Mouse (Mus musculus) sigmoid colon, adult 10 weeks (tissue): ENCODE data around the gene Tchh. TPM values are rescaled to one million over a fixed set of nuclear protein-coding genes. Genes with fewer than 3 reads are reported as not detected.

Experiments
- polyA plus RNA-seq: library from polyadenylated mRNA; stranded (reverse); fragments of 350-450 nt; fragmentation: Illumina TruSeq; extraction: RNeasy Lipid Tissue Mini Kit (QIAGEN cat#74804); gene quantifications from one replicate; pipeline ENCODE4 v1.2.3, GENCODE M21; 2014; ENCODE audit warnings: low read depth, low replicate concordance

Gene Tchh
- 0.63 TPM for polyA plus RNA-seq

GRCm38 (mm10) chr3:93442030-93442429 lies at the start of gene Tchh:
Gene Tchh (plus strand): TSS chr3:93442330.

GRCm38 (mm10) chr3:93393366-93393765 lies 48.8 kb upstream of the Tchh start, which contains the start of gene Rptn:
Gene Rptn (plus strand): TSS chr3:93393699.

GRCm38 (mm10) chr3:93468561-93468960 lies 26.4 kb downstream of the Tchh start, which contains the start of gene Tchhl1:
Gene Tchhl1 (plus strand): TSS chr3:93468754.

Other genes starting within 250 kb of the Tchh start
- gene Flg2, start 245.1 kb upstream of the Tchh start, polyA plus RNA-seq = not detected
- not detected for gene Flg, start 168.8 kb upstream of the Tchh start, polyA plus RNA-seq
- gene Hrnr, start 122.6 kb upstream of the Tchh start, polyA plus RNA-seq = not detected
- gene Rptn, start 48.6 kb upstream of the Tchh start, polyA plus RNA-seq = not detected
- gene Tchhl1, start 26.4 kb downstream of the Tchh start, polyA plus RNA-seq = not detected
- gene S100a11, start 78.2 kb downstream of the Tchh start, polyA plus RNA-seq = 261 TPM
- 290 TPM for gene S100a10, start 112.8 kb downstream of the Tchh start, polyA plus RNA-seq
- gene Tdpoz2, start 210.4 kb downstream of the Tchh start, polyA plus RNA-seq = not detected
- gene Tdpoz1, start 234.0 kb downstream of the Tchh start, polyA plus RNA-seq = not detected